Mouse (Mus musculus) testis, adult 2 months (tissue): ENCODE results near the gene Ctdspl2. TPM values are rescaled to one million over a fixed set of nuclear protein-coding genes. Genes with fewer than 3 reads are reported as not detected.

Experiments used
- H3K27ac ChIP-seq: fragments of 200-500 bp; 2 replicates; pipeline ENCODE4 v1.5.1; 2012; ENCODE audit warnings: low read depth, low read length; ENCODE audit not compliant: control insufficient read depth, insufficient read depth
- H3K27me3 ChIP-seq: fragments of 200-500 bp; 2 replicates; pipeline ENCODE4 v1.6.1; 2012; ENCODE audit warnings: mild to moderate bottlenecking, low read length, moderate library complexity; ENCODE audit not compliant: control insufficient read depth, insufficient read depth
- H3K36me3 ChIP-seq: fragments of 200-500 bp; 2 replicates; pipeline ENCODE4 v1.6.1; 2012; ENCODE audit warnings: mild to moderate bottlenecking, low read length; ENCODE audit not compliant: control insufficient read depth, insufficient read depth
- H3K4me1 ChIP-seq: fragments of 200-500 bp; 2 replicates; pipeline ENCODE4 v1.6.1; 2012; ENCODE audit warnings: low read length; ENCODE audit not compliant: control insufficient read depth, insufficient read depth
- H3K4me3 ChIP-seq: fragments of 200-500 bp; 2 replicates; pipeline ENCODE4 v1.5.1; 2012; ENCODE audit warnings: low read depth, mild to moderate bottlenecking, low read length, moderate library complexity, mixed read lengths; ENCODE audit not compliant: control insufficient read depth
- CTCF ChIP-seq: fragments of 200-500 bp; IDR thresholded peaks from 2 replicates; pipeline ENCODE4 v1.5.1; 2012; ENCODE audit warnings: low read depth, mild to moderate bottlenecking, inconsistent platforms, low read length, moderate library complexity; ENCODE audit not compliant: control insufficient read depth, insufficient read depth, insufficient replicate concordance
- POLR2A ChIP-seq: fragments of 200-500 bp; IDR thresholded peaks from 2 replicates; pipeline ENCODE4 v1.6.1; 2012; ENCODE audit warnings: low read depth, mild to moderate bottlenecking, inconsistent platforms, low read length, moderate library complexity; ENCODE audit not compliant: control insufficient read depth
- polyA plus RNA-seq: library from polyadenylated mRNA; depleted of rRNA; stranded (reverse); fragments of >200 nt; gene quantifications from 2 replicates; pipeline ENCODE4 v1.2.3, GENCODE M21; 2012; rRNA removed

Ctdspl2 gene
- polyA plus RNA-seq, 1 experiment, result 14.1 TPM

- TF ChIP-seq CTCF, result peak; percentile 10; the same call in 1 of the 2 replicates
- peak; percentile 96 for TF ChIP-seq POLR2A
- peak within 1 kb of the TSS; percentile 99 for H3K4me3 ChIP-seq
- peak within 1 kb of the TSS; percentile 96 for H3K27ac ChIP-seq
- no peaks in the 10 kb centered on the region for H3K27me3 ChIP-seq
- no peaks in the 10 kb centered on the region for H3K36me3 ChIP-seq
- H3K4me1 ChIP-seq, result no peaks in the 10 kb centered on the region; the same call in 1 of the 2 replicates
Measured at GRCm38 (mm10) chr2:122027862-122028755, 72.3 kb downstream of the Ctdspl2 start, which contains the start of gene Eif3j1. TSS of gene Eif3j1 (plus strand) at chr2:122028546.

GRCm38 (mm10) chr2:122028756-122029700 is 73.2 kb downstream of the Ctdspl2 start:
- no peaks in the 10 kb centered on the region; the same call in 1 of the 2 replicates for H3K4me1 ChIP-seq
- no peaks in the 10 kb centered on the region for H3K27me3 ChIP-seq
- H3K27ac ChIP-seq, result peak overlapping the region; percentile 91
- no peaks in the 10 kb centered on the region; the same call in 1 of the 2 replicates for H3K36me3 ChIP-seq
- TF ChIP-seq CTCF (no peak), POLR2A (peak; percentile 25; the same call in 1 of the 2 replicates)
- H3K4me3 ChIP-seq, result peak overlapping the region; percentile 99

GRCm38 (mm10) chr2:122031970-122032369 is 76.2 kb downstream of the Ctdspl2 start:
- Histone ChIP-seq H3K27ac (no peak overlapping the region), H3K4me3 (no peak overlapping the region), H3K36me3 (no peaks in the 10 kb centered on the region; the same call in 1 of the 2 replicates), H3K4me1 (no peaks in the 10 kb centered on the region; the same call in 1 of the 2 replicates), H3K27me3 (no peaks in the 10 kb centered on the region)
- no peak for TF ChIP-seq CTCF
- no peak for TF ChIP-seq POLR2A

- TF ChIP-seq CTCF (no peak), POLR2A (no peak)
- H3K4me1 ChIP-seq, result no peaks in the 10 kb centered on the region
- H3K27me3 ChIP-seq, result no peaks in the 10 kb centered on the region
- no peak overlapping the region for H3K27ac ChIP-seq
- H3K36me3 ChIP-seq, result no peaks in the 10 kb centered on the region; the same call in 1 of the 2 replicates
- H3K4me3 ChIP-seq, result no peak overlapping the region
Measured at GRCm38 (mm10) chr2:122036064-122036463, 80.3 kb downstream of the Ctdspl2 start.

GRCm38 (mm10) chr2:122043926-122044325 is 88.1 kb downstream of the Ctdspl2 start:
- Histone ChIP-seq H3K27ac (no peak overlapping the region), H3K36me3 (no peaks in the 10 kb centered on the region), H3K4me3 (no peak overlapping the region), H3K4me1 (no peaks in the 10 kb centered on the region), H3K27me3 (no peaks in the 10 kb centered on the region)
- TF ChIP-seq CTCF, result no peak
- no peak for TF ChIP-seq POLR2A

GRCm38 (mm10) chr2:122059365-122060115 is 103.7 kb downstream of the Ctdspl2 start:
- TF ChIP-seq POLR2A, result no peak
- TF ChIP-seq CTCF, result no peak
- peaks cover 4% of the 10 kb centered on the region for H3K36me3 ChIP-seq

More at GRCm38 (mm10) chr2:122059365-122060115, 103.7 kb downstream of the Ctdspl2 start:
- H3K27me3 ChIP-seq, result no peaks in the 10 kb centered on the region
- no peak overlapping the region for H3K27ac ChIP-seq
- H3K4me3 ChIP-seq, result no peak overlapping the region
- H3K4me1 ChIP-seq, result no peaks in the 10 kb centered on the region

Other genes with a start within 250 kb of the Ctdspl2 start
- 1.6 and 2.0 TPM in 2 replicates for gene Frmd5, start 148.9 kb upstream of the Ctdspl2 start, polyA plus RNA-seq
- gene Casc4, start 89.0 kb upstream of the Ctdspl2 start, polyA plus RNA-seq, result 17.8 and 19.6 TPM in 2 replicates
- gene Mageb3, start 91 bp downstream of the Ctdspl2 start, polyA plus RNA-seq, result 5.4 and 5.6 TPM in 2 replicates
- gene Eif3j1, start 72.5 kb downstream of the Ctdspl2 start, polyA plus RNA-seq, result 8.9 and 9.4 TPM in 2 replicates
- gene Spg11, start 162.4 kb downstream of the Ctdspl2 start, polyA plus RNA-seq, result 6.4 and 8.0 TPM in 2 replicates
- 35.8 and 163 TPM in 2 replicates for gene B2m, start 191.7 kb downstream of the Ctdspl2 start, polyA plus RNA-seq
- gene Trim69, start 204.7 kb downstream of the Ctdspl2 start, polyA plus RNA-seq, result 108 and 122 TPM in 2 replicates
- 0.40 and 0.86 TPM in 2 replicates for gene Patl2, start 230.2 kb downstream of the Ctdspl2 start, polyA plus RNA-seq
- 1.3 and 1.6 TPM in 2 replicates for gene Terb2, start 230.3 kb downstream of the Ctdspl2 start, polyA plus RNA-seq